Mouse (Mus musculus): ENCODE measurements around the gene Smcr8.

The Smcr8 gene

GRCm38 (mm10) chr11:60776829-60777740 is at the start of gene Smcr8, which contains the start of gene Top3a:
Smcr8 (plus strand) TSS chr11:60777524.
Top3a (minus strand) TSS chr11:60777365.
- WGBS: under 1% methylated on average over 62 of the region's 62 CpGs

DNA sequence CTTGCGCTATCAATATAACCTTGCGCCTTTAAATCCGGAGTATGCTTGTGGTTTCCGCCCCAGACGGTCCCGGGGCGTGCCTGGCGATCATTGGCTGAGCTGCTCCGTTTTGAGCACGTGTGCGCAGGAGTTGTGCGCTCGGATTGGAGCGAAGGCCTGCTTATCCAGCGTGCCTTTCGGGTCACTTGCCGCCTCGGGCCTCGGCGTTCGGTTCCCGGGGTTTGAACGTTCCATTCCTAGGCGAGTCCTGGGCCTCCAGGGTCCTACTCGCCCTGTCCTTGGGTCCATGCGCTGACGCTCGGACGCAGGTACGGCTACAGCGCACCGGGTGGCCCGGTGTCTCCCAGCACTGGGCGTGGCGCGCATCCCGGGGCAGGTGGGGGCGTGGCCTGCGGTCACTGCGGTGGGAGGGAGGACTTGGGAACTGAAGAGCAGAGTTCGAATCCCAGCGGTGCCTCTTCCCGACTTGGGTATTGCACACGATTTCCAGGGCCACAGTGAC is 49.0 kb upstream of the Smcr8 start, which contains the start of gene Mief2:
Gene Mief2 (plus strand): TSS at position 139 of the 502 bp plus-strand sequence.
- under 1% methylated on average over 44 of the region's 44 CpGs for WGBS

- WGBS: 64% methylated on average over 6 of the region's 6 CpGs
Measured at GRCm38 (mm10) chr11:60729217-60729641, 48.1 kb upstream of the Smcr8 start.

DNA sequence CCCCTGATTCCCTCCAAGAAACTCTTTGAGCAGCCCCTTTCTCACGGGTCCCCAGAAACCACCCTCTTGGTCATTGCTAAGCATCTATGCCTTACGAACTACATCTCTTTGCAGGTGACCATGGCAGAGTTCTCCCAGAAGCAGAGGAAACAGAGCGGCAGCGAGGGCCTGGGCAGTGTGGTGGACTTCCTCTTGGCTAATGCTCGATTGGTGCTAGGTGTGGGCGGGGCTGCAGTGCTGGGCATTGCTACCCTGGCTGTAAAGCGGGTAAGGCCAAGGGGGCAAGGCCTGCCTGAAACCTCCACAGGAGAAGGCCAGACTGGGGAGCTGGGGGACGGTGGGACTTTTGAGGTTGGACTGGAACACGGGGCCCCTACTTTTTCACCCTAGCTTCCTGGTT is 47.2 kb upstream of the Smcr8 start:
- 86% methylated on average over 9 of the region's 9 CpGs for WGBS

- WGBS: 89% methylated on average over 14 of the region's 14 CpGs
Measured at GRCm38 (mm10) chr11:60731251-60731650, 46.1 kb upstream of the Smcr8 start.

GRCm38 (mm10) chr11:60734206-60734605 is 43.1 kb upstream of the Smcr8 start:
- 67% methylated on average over 2 of the region's 2 CpGs for WGBS

GRCm38 (mm10) chr11:60735191-60735590 is 42.1 kb upstream of the Smcr8 start:
- WGBS: 74% methylated on average over 5 of the region's 5 CpGs

DNA sequence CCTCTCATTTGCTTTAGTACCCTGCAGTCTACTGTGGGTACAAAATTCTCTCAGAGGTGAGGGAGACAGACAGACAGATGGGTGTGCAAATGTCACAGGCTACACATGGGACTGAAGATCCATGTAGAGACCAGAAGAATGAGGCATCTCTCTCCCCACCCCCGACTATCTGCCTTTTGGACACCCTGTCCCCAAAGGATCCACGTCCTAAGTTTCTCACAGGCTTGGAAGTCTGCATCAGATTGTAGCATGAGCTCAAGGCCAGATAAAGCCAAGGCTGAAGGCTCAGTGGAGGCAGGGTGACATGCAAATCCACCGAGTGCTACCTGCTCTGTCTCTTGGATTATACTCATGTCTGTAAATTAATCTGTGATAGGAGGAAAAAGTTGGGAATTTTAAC is 40.8 kb upstream of the Smcr8 start:
- 93% methylated on average over 3 of the region's 3 CpGs for WGBS

DNA sequence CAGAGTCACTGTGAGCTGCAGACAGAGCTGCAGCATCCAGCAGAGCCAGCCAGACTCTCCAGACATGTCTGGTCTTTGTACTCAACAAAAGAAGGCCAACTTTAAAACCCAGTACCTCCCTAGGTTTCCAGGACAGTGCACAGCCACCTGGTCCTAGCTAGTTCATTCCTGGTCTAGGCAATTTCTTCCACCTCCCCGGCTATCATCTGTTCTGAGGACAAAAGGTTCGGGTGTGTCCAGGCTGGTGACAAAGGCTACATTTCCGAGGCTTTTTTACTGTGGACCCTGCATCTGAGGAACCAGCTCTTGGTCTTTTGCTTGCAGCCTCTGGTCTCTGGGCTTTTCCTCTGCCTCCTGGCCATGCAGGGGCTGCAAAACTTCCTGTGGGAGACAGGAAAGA is 37.0 kb upstream of the Smcr8 start:
- 73% methylated on average over 3 of the region's 3 CpGs for WGBS

DNA sequence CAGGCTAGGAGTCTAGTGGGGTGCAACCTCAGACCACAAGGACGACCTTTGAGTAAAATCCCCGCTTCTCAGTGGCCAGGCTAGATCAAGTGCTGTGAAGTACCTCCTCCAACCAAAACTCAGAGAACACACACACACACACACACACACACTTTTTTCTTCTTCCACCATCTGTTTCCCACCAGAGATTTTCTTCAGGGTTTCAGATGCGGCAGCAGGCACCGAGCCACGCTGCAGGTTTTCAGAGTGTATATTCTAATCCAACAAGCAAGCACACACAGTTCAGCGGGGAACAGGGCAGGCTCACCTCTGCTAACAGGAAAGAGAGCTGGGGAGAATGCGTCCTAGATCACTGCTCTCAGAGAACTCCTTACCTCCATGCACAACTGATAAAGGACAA is 21.8 kb upstream of the Smcr8 start:
- WGBS: 69% methylated on average over 7 of the region's 7 CpGs

DNA sequence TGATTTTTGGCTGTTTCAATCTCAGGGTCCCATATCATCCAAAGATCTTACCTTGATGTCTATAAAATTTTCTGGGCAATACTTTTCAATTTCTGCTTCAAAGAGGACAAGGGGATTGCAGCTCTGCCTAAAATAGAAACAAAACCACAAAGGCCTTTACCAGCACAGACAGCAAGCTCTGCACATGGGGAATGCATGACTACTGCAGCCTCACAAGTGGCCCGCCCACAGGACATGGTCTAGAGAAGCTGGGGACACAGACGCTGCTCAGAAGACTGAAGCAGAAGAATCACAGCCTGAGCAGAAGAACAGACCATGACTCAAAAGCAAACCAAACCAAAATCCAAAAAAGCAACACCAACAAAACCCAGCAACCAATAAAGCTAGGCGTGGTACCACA is 15.6 kb upstream of the Smcr8 start:
- 75% methylated on average over 3 of the region's 3 CpGs for WGBS

- WGBS: 62% methylated on average over 4 of the region's 4 CpGs
Measured at GRCm38 (mm10) chr11:60766969-60767368, 10.4 kb upstream of the Smcr8 start.

- WGBS: 82% methylated on average over 2 of the region's 2 CpGs
Measured at GRCm38 (mm10) chr11:60769322-60769721, 8.0 kb upstream of the Smcr8 start.

DNA sequence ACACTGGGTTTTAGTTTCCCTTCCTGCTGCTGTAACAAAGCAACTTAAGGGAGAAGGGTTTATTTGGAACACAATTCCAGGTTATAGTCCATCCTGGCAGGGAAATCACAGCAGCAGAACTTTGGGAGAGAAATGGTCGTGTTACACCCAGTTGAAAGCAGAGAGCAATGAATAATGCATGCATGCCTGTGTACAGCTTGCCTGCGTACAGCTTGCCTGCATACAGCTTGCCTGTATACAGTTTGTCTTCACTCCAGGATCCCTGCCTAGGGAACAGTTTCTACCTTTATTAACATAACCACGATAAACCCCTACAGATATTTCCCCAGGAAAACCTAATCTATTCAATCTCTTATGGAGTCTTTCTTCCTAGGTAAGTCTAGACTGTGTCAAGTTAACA is 6.5 kb upstream of the Smcr8 start:
- 83% methylated on average over 3 of the region's 3 CpGs for WGBS

DNA sequence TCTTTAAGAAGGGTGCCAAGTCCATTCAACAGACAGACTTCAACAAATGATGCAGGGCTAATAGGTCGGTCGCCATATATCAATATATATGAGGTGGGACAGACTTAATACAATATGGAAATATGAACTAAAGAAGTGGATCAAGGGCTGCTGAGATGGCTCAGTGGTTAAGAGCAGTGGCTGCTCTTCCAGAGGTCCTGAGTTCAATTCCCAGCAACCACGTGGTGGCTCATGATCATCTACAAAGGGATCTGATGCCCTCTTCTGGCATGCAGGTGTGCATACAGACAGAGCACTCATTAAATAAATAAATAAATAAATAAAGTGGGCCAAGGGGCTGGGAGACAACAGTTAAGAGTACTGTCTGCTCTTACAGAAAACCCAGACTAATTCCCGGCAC is 5.2 kb upstream of the Smcr8 start:
- WGBS: 87% methylated on average over 4 of the region's 4 CpGs

DNA sequence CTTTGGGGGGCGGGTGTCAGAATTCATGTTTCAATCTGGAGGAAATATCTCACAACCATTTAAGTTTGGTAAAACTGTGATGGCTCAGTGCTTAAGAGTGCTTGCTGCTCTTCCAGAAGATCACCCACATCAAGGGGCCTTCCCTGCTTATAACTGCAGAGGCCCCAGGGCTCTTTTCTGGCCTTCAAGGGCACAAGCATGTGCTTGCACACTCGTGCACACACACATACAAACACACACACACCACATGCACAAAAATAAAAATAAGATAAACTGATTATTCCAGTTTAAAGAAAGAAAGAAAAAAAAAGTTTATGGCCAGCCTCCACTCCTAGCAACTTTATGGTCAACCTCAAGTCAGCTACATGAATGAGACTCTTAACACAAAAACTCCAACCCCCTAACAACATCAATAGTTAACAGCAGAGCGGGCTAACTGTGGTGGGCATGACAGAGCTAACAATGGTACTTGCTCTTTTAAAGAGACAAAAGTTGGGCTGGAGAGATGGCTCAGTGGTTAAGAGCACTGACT is 3.1 kb upstream of the Smcr8 start:
- 91% methylated on average over 3 of the region's 3 CpGs for WGBS

DNA sequence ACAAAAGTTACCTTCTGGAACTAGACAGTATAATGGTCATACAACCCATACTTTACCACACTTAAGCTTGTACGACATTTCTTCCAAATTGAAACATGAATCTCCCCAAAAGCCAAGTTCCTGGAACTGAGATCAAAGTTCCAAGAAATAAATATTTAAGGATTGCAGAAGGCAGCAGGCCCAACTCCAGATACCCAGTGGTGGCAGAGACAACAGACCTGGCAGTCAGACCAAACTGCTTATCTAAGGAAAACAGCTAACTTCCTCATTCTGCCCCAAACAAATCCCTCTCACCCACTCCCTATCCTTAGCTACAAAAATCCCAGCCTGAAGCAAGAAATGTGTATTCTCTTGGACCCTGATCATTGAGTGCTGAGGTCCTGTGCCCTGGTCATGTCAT is 2.5 kb upstream of the Smcr8 start:
- 61% methylated on average over 1 of the region's 1 CpGs for WGBS

GRCm38 (mm10) chr11:60775578-60775977 is 1.7 kb upstream of the Smcr8 start:
- WGBS: 54% methylated on average over 6 of the region's 6 CpGs

DNA sequence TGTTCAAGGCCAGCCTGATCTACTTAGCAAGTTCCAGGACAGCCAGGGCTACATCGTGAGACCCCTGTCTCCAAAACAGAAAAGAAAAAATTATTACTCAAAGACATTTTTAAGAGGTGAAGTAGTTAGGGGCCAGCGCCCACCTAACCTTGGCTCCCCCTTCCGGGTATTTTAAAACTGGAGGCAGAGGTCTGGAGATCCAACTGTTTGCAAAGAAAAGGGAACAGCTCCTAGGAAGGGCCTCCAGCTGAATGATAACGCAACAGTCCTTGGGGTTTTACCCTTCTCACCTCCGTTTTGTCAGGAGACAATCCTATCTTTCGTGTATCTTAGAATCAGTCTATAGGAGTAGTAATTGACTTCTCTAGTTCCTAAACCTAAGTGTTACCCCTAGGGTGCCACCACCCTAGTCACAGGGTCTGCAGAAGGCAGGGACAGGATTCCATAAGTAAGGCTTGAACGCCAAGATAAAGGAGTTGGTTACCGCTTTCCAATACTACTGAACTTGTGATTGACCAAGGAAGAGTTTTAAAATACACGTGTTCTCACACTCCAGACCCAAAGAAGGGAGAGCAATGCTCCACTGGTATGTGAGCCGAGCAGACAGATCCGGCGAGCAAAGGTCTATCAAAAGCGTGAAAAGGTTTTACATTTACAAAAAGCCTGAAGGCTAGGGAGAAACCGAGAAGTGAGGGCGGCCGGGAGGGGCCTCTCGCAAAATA is 1.1 kb upstream of the Smcr8 start:
- WGBS: 5% methylated on average over 17 of the region's 17 CpGs

GRCm38 (mm10) chr11:60777801-60778370 is 562 bp downstream of the Smcr8 start:
- WGBS: 26% methylated on average over 16 of the region's 16 CpGs

DNA sequence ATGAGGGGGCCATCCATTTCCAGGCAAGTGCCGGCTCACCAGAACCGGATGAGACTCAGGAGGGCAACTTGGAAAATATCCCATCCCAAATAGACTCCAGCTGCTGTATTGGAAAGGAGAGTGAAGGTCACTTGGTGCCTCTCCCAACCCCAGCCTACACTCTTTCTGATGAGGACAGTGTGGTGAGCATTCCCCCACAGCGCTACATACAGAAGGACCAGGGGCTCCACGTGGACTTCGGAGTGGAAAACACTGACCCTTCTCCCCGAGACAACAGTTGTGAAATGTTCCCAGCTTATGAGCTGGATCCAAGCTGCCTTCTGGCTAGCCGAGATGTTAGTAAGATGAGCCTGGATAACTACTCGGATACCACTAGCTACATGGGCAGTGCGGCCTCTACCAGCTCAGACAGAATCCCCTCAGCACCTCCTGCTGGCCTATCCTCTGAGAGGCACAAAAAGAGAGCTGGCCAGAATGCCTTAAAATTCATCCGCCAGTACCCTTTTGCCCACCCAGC is 2.4 kb downstream of the Smcr8 start:
- 87% methylated on average over 10 of the region's 10 CpGs for WGBS

All from cerebral cortex, adult 2 months (tissue).